Comparison of ENCODE assay signal across 9 mouse cellular contexts in genomic region chr12:84009171-84009965, GRCm38 (mm10). TPM values are rescaled to one million over a fixed set of nuclear protein-coding genes. Genes with fewer than 3 reads are reported as not detected.
DNase-seq lines count a peak whose midpoint lies in the region; ATAC-seq and TF ChIP-seq lines count a peak whose summit lies in the region.
"Not testable (repeated sequence)": the region's sequence is repeated elsewhere in the genome, so short reads cannot be mapped to it uniquely, and the experiment has no call there.
"Had no signal": no experiment of that assay in that cellular context is flagged by ENCODE, and none has a peak within 500 bp of the region (broad histone marks: within the 10 kb centered on the region; RNA-seq: fewer than 3 reads in every experiment).

Acot1 (plus strand) TSS chr12:84009490.

- DNase-seq in cerebellum, adult 2 months, result peak; percentile 42 to 46
- peak; percentile 84 to 85 for DNase-seq in heart, postnatal 10 days
- DNase-seq in kidney, postnatal 36 days, result peak; percentile 86 to 92
- DNase-seq in liver, embryonic 13.5 days, result not testable (repeated sequence)

- H3K79me2 ChIP-seq in C2C12 (ENCODE audit: control insufficient read depth, insufficient read depth); myocyte (ENCODE audit: control insufficient read depth, insufficient read depth): not testable (repeated sequence)

- H3K36me3 ChIP-seq in C2C12 (ENCODE audit: control insufficient read depth, insufficient read depth); forebrain, embryonic 15.5 days; liver, embryonic 13.5 days; myocyte (ENCODE audit: control insufficient read depth, insufficient read depth); stomach, embryonic 15.5 days: not testable (repeated sequence)

- H3K27me3 ChIP-seq in C2C12 (ENCODE audit: control insufficient read depth, insufficient read depth, insufficient read length) (peaks cover 15% of the 10 kb centered on the region), myocyte (ENCODE audit: control insufficient read depth, insufficient read depth, insufficient read length) (peaks cover 25% of the 10 kb centered on the region)
- H3K27me3 ChIP-seq in cerebellum, adult 2 months (ENCODE audit: control insufficient read depth, insufficient read depth, low read length); forebrain, embryonic 15.5 days; stomach, embryonic 15.5 days (replicated peaks): not testable (repeated sequence)
- H3K27me3 ChIP-seq in liver, embryonic 13.5 days, result peaks cover 35% of the 10 kb centered on the region

- not testable (repeated sequence) for H3K4me3 ChIP-seq in C2C12 (ENCODE audit: insufficient read depth, poor library complexity, severe bottlenecking); myocyte
- H3K4me3 ChIP-seq in cerebellum, adult 2 months (replicated peaks; ENCODE audit: insufficient read depth, low read depth, low read length), result peak within 1 kb of the TSS; percentile 65
- peak within 1 kb of the TSS; percentile 48 for H3K4me3 ChIP-seq in forebrain, embryonic 15.5 days
- peak within 1 kb of the TSS; percentile 47 for H3K4me3 ChIP-seq in liver, embryonic 13.5 days (replicated peaks)
- peak within 1 kb of the TSS; percentile 50 for H3K4me3 ChIP-seq in stomach, embryonic 15.5 days (replicated peaks)

- peak within 1 kb of the TSS; percentile 60 for H3K9ac ChIP-seq in forebrain, embryonic 15.5 days (replicated peaks)
- H3K9ac ChIP-seq in liver, embryonic 13.5 days, result peak within 1 kb of the TSS; percentile 45; the same call in 1 of the 2 replicates
- 0 out of 2 replicates have a peak within 1 kb of the TSS, but pooled peaks have one; percentile 29 for H3K9ac ChIP-seq in stomach, embryonic 15.5 days

- TF ChIP-seq CTCF in C2C12 (IDR thresholded peaks at IDR 0.05; ENCODE audit: control insufficient read depth, insufficient read depth, insufficient read length); cerebellum, adult 2 months (IDR thresholded peaks at IDR 0.05; ENCODE audit: borderline replicate concordance, insufficient read depth, low read depth, low read length): not testable (repeated sequence)

- H3K4me1 ChIP-seq in cerebellum, adult 2 months (ENCODE audit: control insufficient read depth, insufficient read depth, low read length); liver, embryonic 13.5 days (replicated peaks): not testable (repeated sequence)
- peaks cover 42% of the 10 kb centered on the region for H3K4me1 ChIP-seq in forebrain, embryonic 15.5 days
- H3K4me1 ChIP-seq in stomach, embryonic 15.5 days, result peaks cover 18% of the 10 kb centered on the region

- peak; percentile 95 for ATAC-seq in forebrain, embryonic 15.5 days (replicated peaks)
- peak; percentile 70 for ATAC-seq in liver, embryonic 13.5 days (ENCODE audit: low read depth)
- peak; percentile 96 for ATAC-seq in stomach, embryonic 15.5 days (ENCODE audit: insufficient read depth, low FRiP score, low read depth)

- H3K27ac ChIP-seq in cerebellum, adult 2 months (ENCODE audit: insufficient read depth, low read length), result not testable (repeated sequence)
- H3K27ac ChIP-seq in forebrain, embryonic 15.5 days (replicated peaks), result peak within 1 kb of the TSS; percentile 83
- H3K27ac ChIP-seq in liver, embryonic 13.5 days, result peak within 1 kb of the TSS; percentile 11; the same call in 1 of the 2 replicates
- peak within 1 kb of the TSS; percentile 59 for H3K27ac ChIP-seq in stomach, embryonic 15.5 days

- TF ChIP-seq POLR2A in cerebellum, adult 2 months (IDR thresholded peaks at IDR 0.05; ENCODE audit: borderline replicate concordance, insufficient read depth, low read length); myocyte (IDR thresholded peaks at IDR 0.05; ENCODE audit: insufficient read length, low read depth): not testable (repeated sequence)

- H3K9me3 ChIP-seq in forebrain, embryonic 15.5 days; liver, embryonic 13.5 days (replicated peaks); stomach, embryonic 15.5 days: not testable (repeated sequence)

- peak within 1 kb of the TSS; percentile 44 for H3K4me2 ChIP-seq in forebrain, embryonic 15.5 days (replicated peaks)
- peak within 1 kb of the TSS; percentile 53 for H3K4me2 ChIP-seq in liver, embryonic 13.5 days
- peak within 1 kb of the TSS; percentile 5 for H3K4me2 ChIP-seq in myocyte (ENCODE audit: low read depth)
- H3K4me2 ChIP-seq in stomach, embryonic 15.5 days, result peak within 1 kb of the TSS; percentile 60

- 2% methylated on average over 70 of the region's 70 CpGs for WGBS in cerebellum, adult 2 months
- under 1% methylated on average over 57 of the region's 70 CpGs for WGBS in forebrain, embryonic 15.5 days
- 3% methylated on average over 52 of the region's 70 CpGs for WGBS in liver, embryonic 13.5 days (ENCODE audit: insufficient replicate concordance)
- WGBS in stomach, embryonic 15.5 days, result 2% methylated on average over 62 of the region's 70 CpGs

- intact Hi-C loops in heart, postnatal 10 days (cut with DNase I), result not testable (repeated sequence)

- H3ac ChIP-seq in C2C12 (ENCODE audit: control insufficient read depth, insufficient read length, low read depth); myocyte (ENCODE audit: control insufficient read depth, insufficient read length): not testable (repeated sequence)

- not testable (repeated sequence) for H3K79me3 ChIP-seq in C2C12 (ENCODE audit: low read depth)

TF ChIP-seq in C2C12, 6 proteins besides CTCF, POLR2A, EP300 and RAD21:
- peak; percentile 8 for TF ChIP-seq CEBPB (IDR thresholded peaks at IDR 0.05; ENCODE audit: low read depth)

RNA-seq across cellular contexts. Expression of gene Acot1, which starts in this region (rescaled TPM):
- 0.41 TPM for polyA plus RNA-seq in C2C12 (2012; fragmentation: generic; extraction: Trizol)
- polyA plus RNA-seq in cerebellum, adult 2 months (2012; rRNA removed), result 18.2 and 19.3 TPM in 2 replicates
- 74.0 and 86.6 TPM in 2 replicates for polyA plus RNA-seq in forebrain, embryonic 15.5 days (2015; fragmentation: Nextera tagmentation; extraction: Ambion mirVana)
- total RNA-seq in heart, postnatal 10 days (2021), result 100 to 1,000 TPM; 127 to 159 TPM
- polyA plus RNA-seq in liver, embryonic 13.5 days (2015; fragmentation: Nextera tagmentation; extraction: Ambion mirVana), result 28.2 and 34.7 TPM in 2 replicates
- 0.06 TPM for polyA plus RNA-seq in myocyte (2012; fragmentation: generic; extraction: Trizol)
- 51.1 and 62.7 TPM in 2 replicates for polyA plus RNA-seq in stomach, embryonic 15.5 days (2015; fragmentation: Nextera tagmentation; extraction: Ambion mirVana)
- total RNA-seq: monocyte, adult 5-6 weeks had no signal

Comparison
In these comparisons a context has a peak if more than half of its experiments do, and no peak if none do; other contexts are left out.
1. RNA of gene Acot1 (polyA plus RNA-seq): 74.0 to 86.6 TPM in forebrain, embryonic 15.5 days, 51.1 to 62.7 TPM in stomach, embryonic 15.5 days, 28.2 to 34.7 TPM in liver, embryonic 13.5 days and 18.2 to 19.3 TPM in cerebellum, adult 2 months; 0.41 TPM in C2C12 (single experiment) and 0.06 TPM in myocyte (single experiment); every median in the first group is over 10 times any median in the second.
2. H3K4me2 ChIP-seq: peak in every context shown above with its lines; median percentile 60 in stomach, embryonic 15.5 days; 53 in liver, embryonic 13.5 days; 44 in forebrain, embryonic 15.5 days; 5 in myocyte.
3. Peak in every context shown above with its lines, with median percentiles within 50 percentile points of each other: ATAC-seq and H3K9ac ChIP-seq.